Mouse (Mus musculus): Measurements from ENCODE around the gene Hist1h1c.

DNA sequence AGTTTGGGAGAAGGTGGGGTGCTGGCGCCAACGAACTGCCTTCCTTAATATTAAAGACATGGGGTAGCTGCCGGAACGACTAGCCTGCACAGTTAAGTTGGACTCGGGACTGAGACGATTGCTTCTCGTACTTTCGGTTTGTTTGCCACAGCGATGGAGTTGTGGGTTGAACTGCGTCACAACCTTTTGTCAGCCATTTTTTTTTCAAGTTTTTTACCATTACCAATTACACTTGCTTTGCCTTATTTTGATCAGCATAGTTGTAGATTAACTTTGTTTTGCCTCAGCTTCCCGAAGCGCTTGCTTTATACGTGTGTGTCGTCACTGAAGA is 1.3 kb downstream of the Hist1h1c start:
- TF ChIP-seq EP300 (IDR thresholded peaks at IDR 0.05; ENCODE audit: insufficient read depth, low read depth, low read length) = no peak
- no peak for TF ChIP-seq POLR2A (IDR thresholded peaks at IDR 0.05; ENCODE audit: insufficient read depth, low read length)
